Mouse (Mus musculus) layer of hippocampus, postnatal 36 days (tissue): Measurements from ENCODE around the gene Dner. TPM values are rescaled to one million over a fixed set of nuclear protein-coding genes. Genes with fewer than 3 reads are reported as not detected.

ENCODE experiments used
- DNase-seq, 2 experiments: peaks; one replicate each; pipeline ENCODE4 v3.0.0; 2022
- total RNA-seq, 2 experiments: library from RNA; stranded (reverse); gene quantifications; 2 replicates each; pipeline ENCODE4 v1.2.3; 2021

The Dner gene
- 100 to 1,000 TPM; 113 to 118 TPM for total RNA-seq

- DNase-seq, result peak; percentile 77 to 78
These were observed at the start of gene Dner for GRCm38 (mm10) chr1:84695517-84696411. Dner (minus strand) TSS chr1:84696221.

GRCm38 (mm10) chr1:84742156-84742555, 46.1 kb upstream of the Dner start:
- no peak for DNase-seq

- DNase-seq, result no peak
These were observed 44.1 kb upstream of the Dner start for GRCm38 (mm10) chr1:84740080-84740479.

GRCm38 (mm10) chr1:84737097-84737496, 41.1 kb upstream of the Dner start:
- no peak for DNase-seq

GRCm38 (mm10) chr1:84733799-84734198, 37.8 kb upstream of the Dner start:
- DNase-seq, result no peak

GRCm38 (mm10) chr1:84731763-84732162, 35.7 kb upstream of the Dner start:
- DNase-seq, result no peak

- DNase-seq, result no peak
These were observed 26.8 kb upstream of the Dner start for GRCm38 (mm10) chr1:84722841-84723240.

- DNase-seq, result no peak
These were observed 26.4 kb upstream of the Dner start for GRCm38 (mm10) chr1:84722371-84722770.

GRCm38 (mm10) chr1:84721942-84722341, 25.9 kb upstream of the Dner start:
- no peak for DNase-seq

GRCm38 (mm10) chr1:84709810-84710785, 14.1 kb upstream of the Dner start:
- DNase-seq, result peak; percentile 73 to 78

- DNase-seq, result no peak
These were observed 13.4 kb upstream of the Dner start for GRCm38 (mm10) chr1:84709406-84709805.

GRCm38 (mm10) chr1:84700254-84700653, 4.2 kb upstream of the Dner start:
- no peak for DNase-seq

- DNase-seq, result peak; percentile 68 to 70
These were observed 1.1 kb upstream of the Dner start for GRCm38 (mm10) chr1:84697136-84697535.

- DNase-seq, result peak; percentile 26 to 48
These were observed 1.1 kb downstream of the Dner start for GRCm38 (mm10) chr1:84694688-84695474.

- no peak for DNase-seq
These were observed 18.1 kb downstream of the Dner start for GRCm38 (mm10) chr1:84677910-84678309.

- no peak for DNase-seq
These were observed 27.7 kb downstream of the Dner start for GRCm38 (mm10) chr1:84668100-84668846.

- DNase-seq, result peak in 1 of 2 experiments; percentile 16
These were observed 28.4 kb downstream of the Dner start for GRCm38 (mm10) chr1:84667660-84668059.

GRCm38 (mm10) chr1:84664377-84665118, 31.5 kb downstream of the Dner start:
- no peak for DNase-seq

GRCm38 (mm10) chr1:84646781-84647180, 49.2 kb downstream of the Dner start:
- no peak for DNase-seq

- no peak for DNase-seq
These were observed 55.6 kb downstream of the Dner start for GRCm38 (mm10) chr1:84640463-84640862.

GRCm38 (mm10) chr1:84636890-84637289, 59.1 kb downstream of the Dner start:
- no peak for DNase-seq
